Mouse (Mus musculus): ENCODE measurements around the gene Rpap3. TPM values are rescaled to one million over a fixed set of nuclear protein-coding genes. Genes with fewer than 3 reads are reported as not detected.

The Rpap3 gene
- total RNA-seq, 1 experiment from 2014 or later: 14.1 TPM

- no peak for ATAC-seq (replicated peaks; ENCODE audit: insufficient number of reproducible peaks, low FRiP score, low TSS enrichment, poor library complexity, severe bottlenecking)
These were observed 39.7 kb downstream of the Rpap3 start for GRCm38 (mm10) chr15:97665770-97666456.

- 0 out of 2 replicates have a peak, but pooled peaks have one; percentile 33 for ATAC-seq (replicated peaks; ENCODE audit: insufficient number of reproducible peaks, low FRiP score, low TSS enrichment, poor library complexity, severe bottlenecking)
These were observed 40.5 kb downstream of the Rpap3 start for GRCm38 (mm10) chr15:97664981-97665668.

GRCm38 (mm10) chr15:97663750-97664406, 41.7 kb downstream of the Rpap3 start:
- ATAC-seq (replicated peaks; ENCODE audit: insufficient number of reproducible peaks, low FRiP score, low TSS enrichment, poor library complexity, severe bottlenecking): peak; percentile 82

GRCm38 (mm10) chr15:97658755-97659116, 46.9 kb downstream of the Rpap3 start:
- no peak for ATAC-seq (replicated peaks; ENCODE audit: insufficient number of reproducible peaks, low FRiP score, low TSS enrichment, poor library complexity, severe bottlenecking)

- no peak for ATAC-seq (replicated peaks; ENCODE audit: insufficient number of reproducible peaks, low FRiP score, low TSS enrichment, poor library complexity, severe bottlenecking)
These were observed 47.5 kb downstream of the Rpap3 start for GRCm38 (mm10) chr15:97657856-97658754.

DNA sequence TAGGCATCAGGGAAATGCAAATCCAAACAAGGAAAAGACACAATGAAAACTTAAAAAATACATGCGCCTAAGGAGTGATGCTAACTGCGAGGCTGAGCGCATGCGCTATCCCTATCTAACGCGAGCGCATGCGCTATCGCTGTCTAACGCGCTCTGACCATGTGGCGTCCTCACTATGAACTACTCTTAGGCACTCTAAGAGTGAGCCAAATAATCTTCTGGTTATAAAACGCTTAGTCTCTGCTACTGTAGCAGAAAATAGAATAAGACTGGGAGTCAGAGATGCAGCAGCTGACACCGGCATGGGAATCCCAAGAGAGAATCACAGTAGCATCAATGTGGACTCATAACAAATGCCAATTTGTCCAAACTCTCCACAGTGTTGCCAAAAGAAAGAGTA, 48.2 kb downstream of the Rpap3 start:
- no peak for ATAC-seq (replicated peaks; ENCODE audit: insufficient number of reproducible peaks, low FRiP score, low TSS enrichment, poor library complexity, severe bottlenecking)

- no peak for ATAC-seq (replicated peaks; ENCODE audit: insufficient number of reproducible peaks, low FRiP score, low TSS enrichment, poor library complexity, severe bottlenecking)
These were observed 55.9 kb downstream of the Rpap3 start for GRCm38 (mm10) chr15:97649726-97650125.

GRCm38 (mm10) chr15:97648176-97648575, 57.4 kb downstream of the Rpap3 start:
- no peak for ATAC-seq (replicated peaks; ENCODE audit: insufficient number of reproducible peaks, low FRiP score, low TSS enrichment, poor library complexity, severe bottlenecking)

DNA sequence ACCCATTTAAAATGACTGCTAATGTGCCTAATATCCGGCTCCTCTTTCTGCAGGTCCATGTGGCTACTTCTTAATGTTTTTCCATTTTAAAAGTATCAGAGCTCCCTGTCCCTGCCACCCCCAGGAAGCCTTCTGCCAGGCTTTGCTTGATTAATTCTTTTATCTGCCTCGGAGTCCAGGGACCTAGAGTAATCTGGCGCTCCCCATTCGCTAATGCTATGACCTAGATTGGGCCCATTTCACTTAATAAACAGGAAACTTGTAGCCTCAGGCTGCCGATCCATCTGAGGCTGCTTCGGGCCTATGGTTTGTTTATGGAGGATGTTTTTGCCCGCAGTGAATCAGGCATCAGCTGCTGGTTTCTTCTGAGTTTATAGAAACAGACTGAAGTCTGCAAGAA, 59.2 kb downstream of the Rpap3 start:
- no peak for ATAC-seq (replicated peaks; ENCODE audit: insufficient number of reproducible peaks, low FRiP score, low TSS enrichment, poor library complexity, severe bottlenecking)

DNA sequence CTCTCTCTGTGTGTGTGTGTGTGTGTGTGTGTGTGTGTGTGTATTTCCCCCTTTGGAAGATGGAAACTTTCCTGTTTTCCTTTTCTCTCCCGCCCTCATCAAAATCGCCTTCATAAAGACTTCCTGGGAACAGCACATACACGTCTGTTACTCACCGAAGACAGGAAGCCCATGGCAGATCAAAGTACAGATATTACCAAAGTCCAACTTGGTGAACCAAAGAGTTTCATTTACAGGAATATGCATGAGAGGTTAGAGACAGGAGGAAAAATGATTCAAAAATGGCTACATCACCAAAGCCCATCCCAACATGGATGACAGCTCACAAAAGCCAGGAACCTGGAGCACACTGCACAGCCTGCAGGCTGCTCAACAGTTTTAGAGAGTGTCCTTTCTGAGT, 61.6 kb downstream of the Rpap3 start:
- no peak for ATAC-seq (replicated peaks; ENCODE audit: insufficient number of reproducible peaks, low FRiP score, low TSS enrichment, poor library complexity, severe bottlenecking)

Other genes with a start within 250 kb of the Rpap3 start
- 0.32 to 1.6 TPM in 2 of 3 replicates, not detected in the other for gene Endou, start 25.5 kb upstream of the Rpap3 start, total RNA-seq (2017)
- gene Rapgef3, start 62.1 kb upstream of the Rpap3 start, total RNA-seq (2017): 0.19 to 5.1 TPM (median 1.8 TPM) in 3 replicates
- gene Slc48a1, start 72.7 kb upstream of the Rpap3 start, total RNA-seq (2017): 20.0 to 22.8 TPM (median 22.4 TPM) in 3 replicates
- gene Hdac7, start 138.7 kb upstream of the Rpap3 start, total RNA-seq (2017): 6.5 to 17.5 TPM (median 10.7 TPM) in 3 replicates
- gene Vdr, start 204.8 kb upstream of the Rpap3 start, total RNA-seq (2017): 1.3 to 2.5 TPM in 2 of 3 replicates, not detected in the other